Mouse (Mus musculus) G1E (cell line): ENCODE results near the gene Vav3. TPM values are rescaled to one million over a fixed set of nuclear protein-coding genes. Genes with fewer than 3 reads are reported as not detected.

Source experiments
- ATAC-seq: 2 replicates; pipeline ENCODE4 v1.8.0; 2016; ENCODE audit warnings: mild to moderate bottlenecking; ENCODE audit not compliant: insufficient number of reproducible peaks, poor library complexity, low FRiP score, severe bottlenecking; ENCODE audit errors: extremely low read depth
- DNase-seq: peaks from one replicate; pipeline ENCODE4 v3.0.0; 2012; ENCODE audit warnings: low spot score
- H3K27me3 ChIP-seq: 2 replicates; pipeline ENCODE4 v1.6.1; 2012; ENCODE audit warnings: mild to moderate bottlenecking, low read length, inconsistent platforms; ENCODE audit not compliant: insufficient read depth
- H3K36me3 ChIP-seq: replicated peaks from 2 replicates; pipeline ENCODE3; 2012; ENCODE audit warnings: mild to moderate bottlenecking, inconsistent platforms
- H3K4me1 ChIP-seq: 2 replicates; pipeline ENCODE4 v1.6.1; 2012; ENCODE audit warnings: low read depth, low read length, inconsistent platforms, mixed read lengths; ENCODE audit not compliant: insufficient read depth
- H3K4me3 ChIP-seq: 2 replicates; pipeline ENCODE4 v1.5.1; 2012; ENCODE audit warnings: low read depth, mild to moderate bottlenecking, inconsistent platforms, low read length, moderate library complexity, mixed read lengths
- H3K9me3 ChIP-seq: replicated peaks from 2 replicates; pipeline ENCODE4 v1.6.1; 2012; ENCODE audit warnings: inconsistent platforms
- CTCF ChIP-seq: IDR thresholded peaks from 2 replicates; pipeline ENCODE4 v1.5.1; 2012; ENCODE audit warnings: low read depth, low read length, inconsistent platforms, mixed read lengths
- GATA1 ChIP-seq: IDR thresholded peaks from 2 replicates; pipeline ENCODE4 v1.6.1; 2012; ENCODE audit warnings: borderline replicate concordance, low read length, inconsistent platforms, mixed read lengths
- GATA2 ChIP-seq: IDR thresholded peaks from 2 replicates; pipeline ENCODE4 v1.6.1; 2012; ENCODE audit warnings: low read depth, low read length, inconsistent platforms, borderline replicate concordance
- POLR2AphosphoS5 ChIP-seq: IDR thresholded peaks from 2 replicates; pipeline ENCODE4 v1.6.1; 2012; ENCODE audit warnings: low read depth, low read length, inconsistent platforms; ENCODE audit not compliant: insufficient replicate concordance
- TAL1 ChIP-seq: conservative IDR thresholded peaks from 2 replicates; pipeline ENCODE4 v1.6.1; 2012; ENCODE audit warnings: low read depth, low read length, inconsistent platforms, mixed read lengths
- polyA plus RNA-seq: library from polyadenylated mRNA; stranded (reverse); fragments of >175 nt; gene quantifications from 2 replicates; pipeline ENCODE4 v1.2.3, GENCODE M21; 2012
- total RNA-seq, 2 experiments: library from RNA; stranded (forward) in 1 of 2; stranded (reverse) in 1 of 2; fragments of 200-1000 nt in 1 of 2; fragments of >200 nt in 1 of 2; fragmentation: Nextera tagmentation in 1 of 2; gene quantifications; 2 replicates each; pipeline ENCODE4 v1.2.3; 2014 to 2017

Gene Vav3
- total and polyA plus RNA-seq, 3 experiments = 0.05 TPM; not detected in 2

GRCm38 (mm10) chr3:109526651-109527050, 186.2 kb downstream of the Vav3 start:
- no peaks in the 10 kb centered on the region for H3K4me1 ChIP-seq
- H3K9me3 ChIP-seq = peaks cover 28% of the 10 kb centered on the region
- H3K27me3 ChIP-seq = no peaks in the 10 kb centered on the region
- DNase-seq (no peak), ATAC-seq (no peak)
- TF ChIP-seq GATA2 = no peak
- no peak for TF ChIP-seq TAL1
- TF ChIP-seq CTCF = no peak
- no peak for TF ChIP-seq GATA1
- no peak for TF ChIP-seq POLR2AphosphoS5
- no peak overlapping the region for H3K4me3 ChIP-seq
- no peaks in the 10 kb centered on the region for H3K36me3 ChIP-seq

GRCm38 (mm10) chr3:109528688-109529087, 188.2 kb downstream of the Vav3 start:
- TF ChIP-seq GATA1 (no peak), POLR2AphosphoS5 (no peak), CTCF (no peak), TAL1 (no peak), GATA2 (no peak)
- ATAC-seq (no peak), DNase-seq (no peak)
- H3K4me1 ChIP-seq = no peaks in the 10 kb centered on the region
- H3K9me3 ChIP-seq = peaks cover 31% of the 10 kb centered on the region
- H3K4me3 ChIP-seq = no peak overlapping the region
- no peaks in the 10 kb centered on the region for H3K27me3 ChIP-seq
- no peaks in the 10 kb centered on the region for H3K36me3 ChIP-seq

GRCm38 (mm10) chr3:109537686-109538085, 197.2 kb downstream of the Vav3 start:
- Histone ChIP-seq H3K9me3 (peaks cover 5% of the 10 kb centered on the region), H3K36me3 (no peaks in the 10 kb centered on the region), H3K4me1 (no peaks in the 10 kb centered on the region), H3K4me3 (no peak overlapping the region), H3K27me3 (no peaks in the 10 kb centered on the region)
- ATAC-seq (no peak), DNase-seq (no peak)
- no peak for TF ChIP-seq CTCF
- TF ChIP-seq TAL1 = no peak
- no peak for TF ChIP-seq GATA2
- no peak for TF ChIP-seq GATA1
- no peak for TF ChIP-seq POLR2AphosphoS5

- Histone ChIP-seq H3K36me3 (no peaks in the 10 kb centered on the region), H3K4me1 (no peaks in the 10 kb centered on the region), H3K27me3 (no peaks in the 10 kb centered on the region), H3K9me3 (peaks cover 3% of the 10 kb centered on the region; the same call in 1 of the 2 replicates), H3K4me3 (no peak overlapping the region)
- no peak for ATAC-seq
- TF ChIP-seq GATA1 = no peak
- TF ChIP-seq GATA2 = no peak
- TF ChIP-seq CTCF = no peak
- TF ChIP-seq POLR2AphosphoS5 = no peak
- no peak for TF ChIP-seq TAL1
- DNase-seq = no peak
Observed at GRCm38 (mm10) chr3:109540009-109540408, 199.6 kb downstream of the Vav3 start.

GRCm38 (mm10) chr3:109544476-109545221, 204.2 kb downstream of the Vav3 start:
- DNase-seq = no peak
- no peak for ATAC-seq
- Histone ChIP-seq H3K27me3 (no peaks in the 10 kb centered on the region), H3K36me3 (no peaks in the 10 kb centered on the region), H3K9me3 (peaks cover 8% of the 10 kb centered on the region; the same call in 1 of the 2 replicates), H3K4me1 (no peaks in the 10 kb centered on the region), H3K4me3 (no peak overlapping the region)
- TF ChIP-seq GATA2 = no peak
- TF ChIP-seq GATA1 = no peak
- no peak for TF ChIP-seq POLR2AphosphoS5
- no peak for TF ChIP-seq TAL1
- no peak for TF ChIP-seq CTCF

- H3K4me1 ChIP-seq = no peaks in the 10 kb centered on the region
- TF ChIP-seq TAL1 (no peak), GATA1 (no peak), GATA2 (no peak), POLR2AphosphoS5 (no peak), CTCF (no peak)
- ATAC-seq (no peak), DNase-seq (no peak)
- H3K4me3 ChIP-seq = no peak overlapping the region
- H3K9me3 ChIP-seq = peaks cover 12% of the 10 kb centered on the region
- no peaks in the 10 kb centered on the region for H3K27me3 ChIP-seq
- no peaks in the 10 kb centered on the region for H3K36me3 ChIP-seq
Observed at GRCm38 (mm10) chr3:109557329-109557728, 216.9 kb downstream of the Vav3 start.
